Mouse (Mus musculus) urinary bladder, adult 2 months (tissue): ENCODE measurements at regions not wholly inside any gene's neighbourhood (a gene's known extent, or its start where the extent isn't known, plus 50 kb on each side); places are given as distances from the start of the nearest gene placed in this dataset.

ENCODE experiments used
- DNase-seq: peaks from one replicate; pipeline ENCODE4 v3.0.0; 2022; ENCODE audit warnings: low spot score

- no peak for DNase-seq
Observed at GRCm38 (mm10) chr16:24215353-24215752, 178.0 kb upstream of the Lpp start.

- no peak for DNase-seq
Observed at GRCm38 (mm10) chr16:24213577-24213976, 179.7 kb upstream of the Lpp start.

- DNase-seq: no peak
Observed at GRCm38 (mm10) chr16:24212702-24213101, 180.6 kb upstream of the Lpp start.

GRCm38 (mm10) chr16:24211588-24211987 lies 181.7 kb upstream of the Lpp start:
- no peak for DNase-seq

GRCm38 (mm10) chr16:24208876-24209275 lies 184.4 kb upstream of the Lpp start:
- DNase-seq: no peak

- DNase-seq: no peak
Observed at GRCm38 (mm10) chr16:24208118-24208517, 185.2 kb upstream of the Lpp start.

GRCm38 (mm10) chr16:24207056-24207455 lies 186.3 kb upstream of the Lpp start:
- no peak for DNase-seq

- no peak for DNase-seq
Observed at GRCm38 (mm10) chr16:24206461-24206861, 186.8 kb upstream of the Lpp start.

- DNase-seq: no peak
Observed at GRCm38 (mm10) chr16:24205594-24205993, 187.7 kb upstream of the Lpp start.

- DNase-seq: no peak
Observed at GRCm38 (mm10) chr16:24204064-24204730, 189.1 kb upstream of the Lpp start.

- DNase-seq: no peak
Observed at GRCm38 (mm10) chr16:24202653-24203052, 190.7 kb upstream of the Lpp start.

- DNase-seq: no peak
Observed at GRCm38 (mm10) chr16:24201455-24201854, 191.9 kb upstream of the Lpp start.

GRCm38 (mm10) chr16:24200200-24200599 lies 193.1 kb upstream of the Lpp start:
- no peak for DNase-seq

- DNase-seq: no peak
Observed at GRCm38 (mm10) chr16:24199408-24200167, 193.7 kb upstream of the Lpp start.

GRCm38 (mm10) chr16:24198291-24198690 lies 195.0 kb upstream of the Lpp start:
- no peak for DNase-seq

- no peak for DNase-seq
Observed at GRCm38 (mm10) chr16:24197618-24198017, 195.7 kb upstream of the Lpp start.

- DNase-seq: no peak
Observed at GRCm38 (mm10) chr16:24193945-24194344, 199.4 kb upstream of the Lpp start.

- no peak for DNase-seq
Observed at GRCm38 (mm10) chr16:24193251-24193873, 199.9 kb upstream of the Lpp start.

GRCm38 (mm10) chr16:24192013-24192412 lies 201.3 kb upstream of the Lpp start:
- DNase-seq: no peak

GRCm38 (mm10) chr16:24187131-24187530 lies 198.5 kb upstream of the Bcl6 start:
- DNase-seq: no peak

GRCm38 (mm10) chr16:24185989-24186388 lies 197.3 kb upstream of the Bcl6 start:
- no peak for DNase-seq

GRCm38 (mm10) chr16:24184846-24185245 lies 196.2 kb upstream of the Bcl6 start:
- no peak for DNase-seq

GRCm38 (mm10) chr16:24183216-24183615 lies 194.6 kb upstream of the Bcl6 start:
- DNase-seq: no peak
